22 mouse cellular contexts compared by ENCODE assay signal in genomic region chr5:121219190-121219589, GRCm38 (mm10). TPM values are rescaled to one million over a fixed set of nuclear protein-coding genes. Genes with fewer than 3 reads are reported as not detected.
DNase-seq lines count a peak whose midpoint lies in the region; ATAC-seq and TF ChIP-seq lines count a peak whose summit lies in the region.
"Had no signal": no experiment of that assay in that cellular context is flagged by ENCODE, and none has a peak within 500 bp of the region (broad histone marks: within the 10 kb centered on the region; RNA-seq: fewer than 3 reads in every experiment).

No protein-coding gene starts in this region.

- peaks cover 10% of the 10 kb centered on the region for H3K4me1 ChIP-seq in midbrain, embryonic 14.5 days (ENCODE audit: control insufficient read depth, insufficient read depth, low read length)
- no peaks in the 10 kb centered on the region for H3K4me1 ChIP-seq in midbrain, postnatal 0 days (ENCODE audit: insufficient read depth, low read length)
- peaks cover 73% of the 10 kb centered on the region for H3K4me1 ChIP-seq in liver, embryonic 13.5 days (replicated peaks)
- peaks cover 23% of the 10 kb centered on the region for H3K4me1 ChIP-seq in neural tube, embryonic 15.5 days

- TF ChIP-seq CTCF in midbrain, postnatal 0 days (IDR thresholded peaks at IDR 0.05): no peak

- no peaks in the 10 kb centered on the region for H3K36me3 ChIP-seq in midbrain, embryonic 14.5 days (ENCODE audit: control insufficient read depth, insufficient read depth, low read length)
- H3K36me3 ChIP-seq in midbrain, postnatal 0 days (ENCODE audit: insufficient read depth, low read length): no peaks in the 10 kb centered on the region
- no peaks in the 10 kb centered on the region for H3K36me3 ChIP-seq in liver, embryonic 13.5 days
- H3K36me3 ChIP-seq in neural tube, embryonic 15.5 days: no peaks in the 10 kb centered on the region
- H3K36me3 ChIP-seq: embryonic facial prominence, embryonic 12.5 days; heart, embryonic 12.5 days; hindbrain, embryonic 10.5 days; intestine, embryonic 15.5 days; limb, embryonic 13.5 days; lung, embryonic 15.5 days; stomach, embryonic 15.5 days had no signal

- no peaks in the 10 kb centered on the region for H3K27me3 ChIP-seq in midbrain, embryonic 14.5 days (ENCODE audit: control insufficient read depth, insufficient read depth, low read length)
- H3K27me3 ChIP-seq in midbrain, postnatal 0 days (ENCODE audit: insufficient read depth, low read length): no peaks in the 10 kb centered on the region
- no peaks in the 10 kb centered on the region for H3K27me3 ChIP-seq in liver, embryonic 13.5 days
- no peaks in the 10 kb centered on the region for H3K27me3 ChIP-seq in neural tube, embryonic 15.5 days (replicated peaks)
- H3K27me3 ChIP-seq: embryonic facial prominence, embryonic 12.5 days; heart, embryonic 12.5 days; intestine, embryonic 15.5 days; limb, embryonic 13.5 days; lung, embryonic 15.5 days; stomach, embryonic 15.5 days had no signal

- no peak overlapping the region for H3K27ac ChIP-seq in midbrain, embryonic 14.5 days (replicated peaks; ENCODE audit: low read depth, low read length)
- no peak overlapping the region for H3K27ac ChIP-seq in midbrain, postnatal 0 days (ENCODE audit: low read depth, low read length)
- H3K27ac ChIP-seq in liver, embryonic 13.5 days: peak overlapping the region; percentile 98
- no peak overlapping the region for H3K27ac ChIP-seq in neural tube, embryonic 15.5 days (replicated peaks)
- H3K27ac ChIP-seq: embryonic facial prominence, embryonic 12.5 days; intestine, embryonic 15.5 days; lung, embryonic 15.5 days; stomach, embryonic 15.5 days had no signal

- H3K4me2 ChIP-seq in midbrain, embryonic 14.5 days (ENCODE audit: low read length): no peak overlapping the region
- no peak overlapping the region for H3K4me2 ChIP-seq in midbrain, postnatal 0 days (ENCODE audit: low read depth, low read length, poor library complexity, severe bottlenecking)
- peak overlapping the region; percentile 63 for H3K4me2 ChIP-seq in liver, embryonic 13.5 days
- H3K4me2 ChIP-seq in neural tube, embryonic 15.5 days: no peak overlapping the region

- no peaks in the 10 kb centered on the region for H3K9me3 ChIP-seq in midbrain, embryonic 14.5 days (ENCODE audit: control insufficient read depth, low read length)
- no peaks in the 10 kb centered on the region for H3K9me3 ChIP-seq in midbrain, postnatal 0 days (ENCODE audit: low read length)
- no peaks in the 10 kb centered on the region for H3K9me3 ChIP-seq in liver, embryonic 13.5 days (replicated peaks)
- no peaks in the 10 kb centered on the region for H3K9me3 ChIP-seq in neural tube, embryonic 15.5 days (replicated peaks)
- H3K9me3 ChIP-seq: embryonic facial prominence, embryonic 12.5 days; heart, embryonic 12.5 days; hindbrain, embryonic 10.5 days; intestine, embryonic 15.5 days; limb, embryonic 13.5 days; lung, embryonic 15.5 days; stomach, embryonic 15.5 days had no signal

- peak; percentile 33 for DNase-seq in midbrain, embryonic 14.5 days
- no peak for DNase-seq in midbrain, postnatal 0 days (ENCODE audit: low spot score)
- peak; percentile 49 to 57 for DNase-seq in B cell, adult 2 months
- no peak for DNase-seq in liver, embryonic 13.5 days
- DNase-seq in kidney, adult 18-20 months: no peak
- DNase-seq in frontal cortex, postnatal 36 days (ENCODE audit: low spot score in 2 of 2): no peak
- DNase-seq: cerebellum, adult 18-20 months; cerebellum, postnatal 25 days; gastrocnemius, postnatal 10 days; heart, postnatal 10 days; kidney, postnatal 25 days; lung, postnatal 36 days; right cerebral cortex, postnatal 25 days; thymus, postnatal 25 days had no signal

- no peak overlapping the region for H3K4me3 ChIP-seq in midbrain, embryonic 14.5 days (replicated peaks; ENCODE audit: low read depth, low read length)
- H3K4me3 ChIP-seq in midbrain, postnatal 0 days (ENCODE audit: low read depth, low read length): no peak overlapping the region
- peak overlapping the region; percentile 93; the same call in 1 of the 2 replicates for H3K4me3 ChIP-seq in liver, embryonic 13.5 days (replicated peaks)
- H3K4me3 ChIP-seq in neural tube, embryonic 15.5 days (replicated peaks): 0 out of 2 replicates have a peak overlapping the region, but pooled peaks have one; percentile 73

- no peak for ATAC-seq in midbrain, embryonic 14.5 days (ENCODE audit: low FRiP score, low TSS enrichment)
- no peak for ATAC-seq in midbrain, postnatal 0 days (ENCODE audit: low FRiP score)
- no peak for ATAC-seq in liver, embryonic 13.5 days (ENCODE audit: low read depth)
- ATAC-seq in neural tube, embryonic 15.5 days (ENCODE audit: low FRiP score): no peak

- H3K9ac ChIP-seq in midbrain, embryonic 14.5 days (replicated peaks; ENCODE audit: low read length): no peak overlapping the region
- H3K9ac ChIP-seq in midbrain, postnatal 0 days (replicated peaks; ENCODE audit: low read length, poor library complexity, severe bottlenecking): no peak overlapping the region
- H3K9ac ChIP-seq in liver, embryonic 13.5 days: peak overlapping the region; percentile 100; the same call in 1 of the 2 replicates
- H3K9ac ChIP-seq in neural tube, embryonic 15.5 days (replicated peaks): no peak overlapping the region
- H3K9ac ChIP-seq: embryonic facial prominence, embryonic 12.5 days; stomach, embryonic 15.5 days had no signal

- WGBS in midbrain, embryonic 14.5 days: 86% methylated on average over 1 of the region's 1 CpGs
- 71% methylated on average over 1 of the region's 1 CpGs for WGBS in midbrain, postnatal 0 days
- WGBS in liver, embryonic 13.5 days (ENCODE audit: insufficient replicate concordance): 94% methylated on average over 1 of the region's 1 CpGs
- 96% methylated on average over 1 of the region's 1 CpGs for WGBS in neural tube, embryonic 15.5 days

RNA-seq across cellular contexts. Expression of gene Hectd4, which starts 0.8 kb away (rescaled TPM):
- 32.1 and 35.4 TPM in 2 replicates for polyA plus RNA-seq in midbrain, embryonic 14.5 days (2014; fragmentation: Nextera tagmentation; extraction: Ambion mirVana)
- 141 and 153 TPM in 2 replicates for total RNA-seq in midbrain, postnatal 0 days (2014; rRNA removed)
- 16.4 and 17.9 TPM in 2 replicates for polyA plus RNA-seq in midbrain, postnatal 0 days (2015; fragmentation: Nextera tagmentation; extraction: Ambion mirVana)
- 6.9 and 7.6 TPM in 2 replicates for polyA plus RNA-seq in liver, embryonic 13.5 days (2015; fragmentation: Nextera tagmentation; extraction: Ambion mirVana)
- polyA plus RNA-seq in neural tube, embryonic 15.5 days (2015; fragmentation: Nextera tagmentation; extraction: Ambion mirVana): 16.4 and 18.0 TPM in 2 replicates

RNA-seq across cellular contexts. Expression of gene Rpl6, which starts 14.9 kb away (rescaled TPM):
- 432 and 438 TPM in 2 replicates for polyA plus RNA-seq in midbrain, embryonic 14.5 days (2014; fragmentation: Nextera tagmentation; extraction: Ambion mirVana)
- 463 and 476 TPM in 2 replicates for total RNA-seq in midbrain, postnatal 0 days (2014; rRNA removed)
- 360 and 362 TPM in 2 replicates for polyA plus RNA-seq in midbrain, postnatal 0 days (2015; fragmentation: Nextera tagmentation; extraction: Ambion mirVana)
- polyA plus RNA-seq in liver, embryonic 13.5 days (2015; fragmentation: Nextera tagmentation; extraction: Ambion mirVana): 556 and 610 TPM in 2 replicates
- 343 and 391 TPM in 2 replicates for polyA plus RNA-seq in neural tube, embryonic 15.5 days (2015; fragmentation: Nextera tagmentation; extraction: Ambion mirVana)

RNA-seq across cellular contexts. Expression of gene Ptpn11, which starts 28.0 kb away (rescaled TPM):
- polyA plus RNA-seq in midbrain, embryonic 14.5 days (2014; fragmentation: Nextera tagmentation; extraction: Ambion mirVana): 29.7 and 32.7 TPM in 2 replicates
- total RNA-seq in midbrain, postnatal 0 days (2014; rRNA removed): 53.9 and 54.4 TPM in 2 replicates
- 23.1 and 24.8 TPM in 2 replicates for polyA plus RNA-seq in midbrain, postnatal 0 days (2015; fragmentation: Nextera tagmentation; extraction: Ambion mirVana)
- polyA plus RNA-seq in liver, embryonic 13.5 days (2015; fragmentation: Nextera tagmentation; extraction: Ambion mirVana): 12.5 TPM in 2 replicates
- polyA plus RNA-seq in neural tube, embryonic 15.5 days (2015; fragmentation: Nextera tagmentation; extraction: Ambion mirVana): 18.2 and 20.0 TPM in 2 replicates

Comparison
In these comparisons a context has a peak if more than half of its experiments do, and no peak if none do; other contexts are left out.
1. DNase-seq: peak in midbrain, embryonic 14.5 days (single experiment) and B cell, adult 2 months (2 of 2); none in midbrain, postnatal 0 days (single experiment), liver, embryonic 13.5 days (single experiment), kidney, adult 18-20 months (single experiment) and frontal cortex, postnatal 36 days (0 of 2).
2. H3K4me3 ChIP-seq: peak in liver, embryonic 13.5 days (single experiment) and neural tube, embryonic 15.5 days (single experiment); none in midbrain, embryonic 14.5 days (single experiment) and midbrain, postnatal 0 days (single experiment).